Mouse (Mus musculus): ENCODE measurements around the gene Olfr1186.
"Not testable (repeated sequence)": the region's sequence is repeated elsewhere in the genome, so short reads cannot be mapped to it uniquely, and the experiment has no call there.

Gene Olfr1186

DNA sequence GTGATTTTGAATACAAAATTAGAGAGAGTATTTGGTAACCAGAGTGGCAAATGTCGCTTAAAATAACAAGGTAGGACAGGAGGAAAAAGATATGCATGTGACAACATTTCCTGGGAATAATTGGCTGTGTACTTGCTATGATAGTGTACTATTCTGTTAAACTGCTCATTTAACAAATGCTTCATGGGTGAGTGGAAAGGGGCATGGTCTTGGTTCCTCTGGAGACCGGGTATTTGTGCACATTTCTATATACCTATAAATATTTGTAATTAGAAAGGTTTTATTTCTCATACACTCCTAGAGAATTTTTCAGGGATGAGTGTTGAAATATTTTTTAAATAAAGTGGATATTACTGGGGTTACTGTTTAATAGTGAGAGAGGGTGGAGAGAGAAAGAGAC is at the start of gene Olfr1186:
Gene Olfr1186 (plus strand): TSS at position 301 of the 400 bp plus-strand sequence.
- DNase-seq = no peak

DNA sequence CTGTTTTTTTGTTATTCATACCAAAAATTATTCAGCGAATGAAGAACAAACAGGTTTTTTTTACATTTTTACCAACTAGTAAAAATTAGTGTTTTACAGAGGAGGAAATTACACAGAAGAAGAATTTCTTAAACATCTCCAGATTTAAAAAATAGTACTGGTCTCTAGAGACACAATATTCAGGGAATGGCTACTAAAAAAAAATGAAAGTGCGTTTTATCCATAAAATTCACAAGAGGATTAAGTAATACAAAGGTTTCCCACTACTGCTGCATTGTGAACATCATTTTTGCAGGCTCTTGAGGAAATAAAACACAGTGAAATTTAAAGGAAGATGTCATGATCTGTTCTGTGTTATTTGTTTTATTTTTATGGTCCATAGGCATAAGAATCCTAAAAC is 35.1 kb upstream of the Olfr1186 start, which contains the start of gene Olfr1184:
Gene Olfr1184 (plus strand): TSS at position 301 of the 400 bp plus-strand sequence.
- no peak for DNase-seq

DNA sequence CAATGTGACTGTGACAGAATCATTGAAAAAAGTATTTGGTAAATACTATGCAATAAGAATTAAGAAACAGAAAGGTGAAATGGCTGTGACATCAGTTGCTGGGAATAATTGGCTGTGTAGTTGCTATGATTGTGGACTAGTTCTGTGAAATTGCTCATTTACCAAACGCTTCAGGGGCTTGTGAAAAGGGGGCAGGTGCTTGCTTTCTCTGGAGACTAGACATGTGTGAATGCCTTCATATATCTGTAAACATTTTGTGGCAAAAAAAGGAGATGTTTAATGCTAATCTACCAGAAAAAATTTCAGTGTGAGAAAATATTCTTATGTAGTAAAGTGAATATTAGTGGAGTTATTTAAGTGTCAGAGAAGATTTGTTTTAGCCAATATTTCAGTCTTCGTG is 25.3 kb upstream of the Olfr1186 start, which contains the start of gene Olfr1185-ps1:
Gene Olfr1185-ps1 (plus strand): TSS at position 301 of the 400 bp plus-strand sequence.
- DNase-seq = no peak

DNA sequence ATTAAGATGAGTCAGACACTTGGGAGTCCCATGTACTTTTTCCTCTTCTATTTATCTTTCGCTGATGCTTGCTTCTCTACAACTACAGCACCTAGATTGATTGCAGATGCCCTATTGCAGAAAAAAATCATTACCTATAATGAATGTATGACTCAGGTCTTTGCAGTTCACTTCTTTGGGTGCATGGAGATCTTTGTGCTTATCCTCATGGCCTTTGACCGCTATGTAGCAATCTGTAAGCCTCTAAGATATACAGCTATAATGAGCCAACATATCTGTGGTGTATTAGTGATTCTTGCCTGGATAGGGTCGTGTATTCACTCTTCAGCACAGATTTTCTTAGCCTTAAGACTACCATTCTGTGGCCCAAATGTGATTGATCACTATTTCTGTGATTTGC is 7.4 kb downstream of the Olfr1186 start:
- DNase-seq = no peak

DNA sequence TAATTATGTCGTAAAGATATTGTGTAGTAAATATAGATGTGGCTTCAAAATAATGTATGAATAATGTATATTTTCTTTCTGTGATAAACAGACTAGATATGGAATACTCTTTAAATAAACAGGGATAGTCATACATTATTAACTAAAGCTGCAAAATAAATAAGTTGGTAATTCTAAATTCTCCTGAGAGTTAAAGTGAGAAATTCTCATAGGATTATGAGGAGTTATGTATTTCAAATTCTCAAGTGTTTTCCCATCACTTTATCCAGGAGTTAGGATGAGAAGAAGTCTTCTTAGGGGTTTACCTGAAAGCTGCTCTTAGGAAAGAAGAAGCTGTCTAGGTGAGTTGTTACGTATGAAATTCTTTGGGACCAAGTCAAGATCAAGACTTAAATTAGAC is 38.3 kb downstream of the Olfr1186 start, which contains the start of gene Olfr1188:
Gene Olfr1188 (plus strand): TSS at position 301 of the 400 bp plus-strand sequence.
- no peak for DNase-seq

DNA sequence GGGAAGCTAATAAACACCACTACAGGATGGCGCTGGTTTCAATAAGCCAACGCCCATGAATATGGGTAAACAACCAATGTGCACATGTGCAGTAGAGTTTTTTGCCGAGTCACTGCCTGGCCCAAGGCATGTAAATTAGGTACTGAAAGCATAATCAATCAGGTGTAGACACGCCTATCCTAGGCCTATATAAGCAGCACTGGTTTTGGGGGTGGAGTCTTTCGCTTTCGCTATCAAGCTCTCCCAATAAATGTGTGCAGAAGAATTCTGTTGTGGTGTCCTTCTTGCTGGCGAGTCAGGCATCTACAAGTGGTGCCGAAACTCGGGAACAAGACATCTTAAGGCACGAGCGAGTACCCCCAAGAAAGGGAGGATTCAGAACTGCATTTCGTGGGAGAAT is 54.3 kb downstream of the Olfr1186 start:
- DNase-seq = not testable (repeated sequence)

Measured in right cerebral cortex, postnatal 14 days (tissue).